Mouse (Mus musculus): ENCODE results near the gene Ackr3.

Ackr3 gene

DNA sequence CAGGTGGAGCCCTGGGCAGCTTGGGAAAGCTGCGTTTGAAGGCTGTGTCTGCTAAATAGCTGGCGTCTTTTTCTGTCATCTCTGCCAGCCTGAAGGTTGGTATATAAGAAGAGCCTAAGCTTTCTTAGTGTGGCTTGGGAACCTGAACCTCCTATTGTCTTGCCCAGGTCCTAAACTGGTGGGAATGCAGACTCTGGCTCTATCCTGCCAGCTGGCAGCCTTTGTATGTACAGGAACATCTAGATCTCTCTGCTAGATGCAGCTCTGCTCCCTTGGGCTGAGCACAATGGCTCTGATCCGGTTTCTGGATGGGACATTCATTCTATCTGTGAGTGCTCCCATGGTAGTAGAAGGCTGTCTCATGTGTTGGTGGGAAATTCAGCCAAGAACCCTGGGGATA lies 2.9 kb downstream of the Ackr3 start:
- Histone ChIP-seq H3K9me3 (ENCODE audit: low read length) (no peaks in the 10 kb centered on the region), H3K4me3 (replicated peaks; ENCODE audit: low read length) (no peak overlapping the region), H3K27me3 (ENCODE audit: insufficient read depth, low read length) (no peaks in the 10 kb centered on the region; the same call in 1 of the 2 replicates), H3K36me3 (ENCODE audit: insufficient read depth, low read length) (no peaks in the 10 kb centered on the region), H3K4me1 (replicated peaks; ENCODE audit: low read depth, low read length) (peaks cover 71% of the 10 kb centered on the region)
- TF ChIP-seq CTCF (conservative IDR thresholded peaks at IDR 0.05; ENCODE audit: low read length) (no peak), POU5F1 (IDR thresholded peaks at IDR 0.05; ENCODE audit: borderline replicate concordance, low read length) (no peak), NANOG (IDR thresholded peaks at IDR 0.05; ENCODE audit: borderline replicate concordance, low read length) (no peak)

GRCm38 (mm10) chr1:90207279-90207678 lies 3.5 kb downstream of the Ackr3 start:
- no peaks in the 10 kb centered on the region for H3K36me3 ChIP-seq (ENCODE audit: insufficient read depth, low read length)
- peaks cover 65% of the 10 kb centered on the region for H3K4me1 ChIP-seq (replicated peaks; ENCODE audit: low read depth, low read length)
- no peak overlapping the region for H3K4me3 ChIP-seq (replicated peaks; ENCODE audit: low read length)
- no peaks in the 10 kb centered on the region for H3K9me3 ChIP-seq (ENCODE audit: low read length)
- TF ChIP-seq POU5F1 (IDR thresholded peaks at IDR 0.05; ENCODE audit: borderline replicate concordance, low read length) (no peak), NANOG (IDR thresholded peaks at IDR 0.05; ENCODE audit: borderline replicate concordance, low read length) (no peak), CTCF (conservative IDR thresholded peaks at IDR 0.05; ENCODE audit: low read length) (no peak)
- H3K27me3 ChIP-seq (ENCODE audit: insufficient read depth, low read length) = no peaks in the 10 kb centered on the region; the same call in 1 of the 2 replicates

DNA sequence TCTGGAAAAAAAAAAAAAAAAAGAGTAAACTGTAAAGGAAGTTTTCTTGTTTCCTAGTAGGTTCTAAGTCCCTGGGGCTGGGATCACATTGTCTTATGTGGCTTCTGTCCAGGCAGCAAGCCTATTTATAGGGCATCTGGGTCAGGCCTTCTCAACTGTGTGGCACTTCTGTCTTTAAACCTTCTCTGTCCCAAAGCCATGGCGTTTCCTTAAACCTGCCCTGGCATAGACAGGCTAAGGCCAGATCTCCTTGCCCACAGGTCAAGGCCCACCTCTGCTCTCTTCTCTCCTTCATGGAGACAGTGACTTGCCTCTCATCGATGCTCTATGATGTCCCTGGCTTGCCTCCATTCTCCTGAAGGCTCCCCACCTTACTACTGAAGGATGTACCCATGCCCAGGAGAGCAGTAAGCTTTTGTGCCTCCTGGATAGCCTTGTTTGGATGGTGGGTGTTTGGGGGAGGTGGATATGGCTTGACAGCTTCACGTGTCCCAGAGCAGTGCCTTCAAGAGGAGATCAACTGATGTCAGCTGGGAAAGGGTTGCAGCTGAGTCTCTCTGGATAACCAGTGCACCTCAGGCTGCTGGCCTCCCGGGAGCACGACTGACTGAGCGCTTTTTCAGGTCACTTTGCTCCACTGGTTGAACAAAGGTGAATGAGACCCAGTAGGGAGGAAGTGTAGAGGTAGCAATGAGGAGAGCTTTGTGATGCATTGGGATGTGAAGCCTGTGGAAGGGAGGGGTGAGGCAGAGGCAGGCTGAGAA lies 4.1 kb downstream of the Ackr3 start:
- TF ChIP-seq POU5F1 (IDR thresholded peaks at IDR 0.05; ENCODE audit: borderline replicate concordance, low read length) (no peak), CTCF (conservative IDR thresholded peaks at IDR 0.05; ENCODE audit: low read length) (no peak), NANOG (IDR thresholded peaks at IDR 0.05; ENCODE audit: borderline replicate concordance, low read length) (no peak)
- Histone ChIP-seq H3K27me3 (ENCODE audit: insufficient read depth, low read length) (no peaks in the 10 kb centered on the region; the same call in 1 of the 2 replicates), H3K4me1 (replicated peaks; ENCODE audit: low read depth, low read length) (peaks cover 63% of the 10 kb centered on the region), H3K4me3 (replicated peaks; ENCODE audit: low read length) (no peak overlapping the region), H3K9me3 (ENCODE audit: low read length) (no peaks in the 10 kb centered on the region), H3K36me3 (ENCODE audit: insufficient read depth, low read length) (no peaks in the 10 kb centered on the region)

DNA sequence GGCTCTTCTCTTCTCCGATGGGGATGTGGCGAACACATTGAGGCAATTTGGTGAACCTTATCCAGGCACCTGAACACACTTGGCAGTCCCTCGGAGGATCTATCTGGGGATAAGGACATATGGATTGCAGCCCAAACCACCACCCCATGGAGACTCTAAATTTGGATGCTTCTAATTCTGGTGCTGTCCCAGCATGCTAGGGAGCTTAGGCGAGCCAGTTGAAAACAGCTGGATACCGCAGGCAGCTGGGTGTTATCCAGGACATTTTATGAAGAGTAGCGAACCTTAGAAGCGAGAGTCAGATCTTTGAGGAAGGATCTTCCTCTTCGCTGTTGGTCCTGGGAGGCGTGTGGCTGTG lies 4.7 kb downstream of the Ackr3 start:
- TF ChIP-seq CTCF (conservative IDR thresholded peaks at IDR 0.05; ENCODE audit: low read length) (no peak), POU5F1 (IDR thresholded peaks at IDR 0.05; ENCODE audit: borderline replicate concordance, low read length) (no peak), NANOG (IDR thresholded peaks at IDR 0.05; ENCODE audit: borderline replicate concordance, low read length) (no peak)
- Histone ChIP-seq H3K4me3 (replicated peaks; ENCODE audit: low read length) (no peak overlapping the region), H3K9me3 (ENCODE audit: low read length) (no peaks in the 10 kb centered on the region), H3K27me3 (ENCODE audit: insufficient read depth, low read length) (no peaks in the 10 kb centered on the region; the same call in 1 of the 2 replicates), H3K36me3 (ENCODE audit: insufficient read depth, low read length) (0 out of 2 replicates have a peak, but pooled peaks cover 2% of the 10 kb centered on the region), H3K4me1 (replicated peaks; ENCODE audit: low read depth, low read length) (peaks cover 57% of the 10 kb centered on the region)

GRCm38 (mm10) chr1:90209069-90209468 lies 5.3 kb downstream of the Ackr3 start:
- Histone ChIP-seq H3K9me3 (ENCODE audit: low read length) (peaks cover 1% of the 10 kb centered on the region; the same call in 1 of the 2 replicates), H3K27me3 (ENCODE audit: insufficient read depth, low read length) (no peaks in the 10 kb centered on the region; the same call in 1 of the 2 replicates), H3K4me1 (replicated peaks; ENCODE audit: low read depth, low read length) (peaks cover 53% of the 10 kb centered on the region), H3K36me3 (ENCODE audit: insufficient read depth, low read length) (peaks cover 8% of the 10 kb centered on the region), H3K4me3 (replicated peaks; ENCODE audit: low read length) (no peak overlapping the region)
- no peak for TF ChIP-seq CTCF (conservative IDR thresholded peaks at IDR 0.05; ENCODE audit: low read length)

DNA sequence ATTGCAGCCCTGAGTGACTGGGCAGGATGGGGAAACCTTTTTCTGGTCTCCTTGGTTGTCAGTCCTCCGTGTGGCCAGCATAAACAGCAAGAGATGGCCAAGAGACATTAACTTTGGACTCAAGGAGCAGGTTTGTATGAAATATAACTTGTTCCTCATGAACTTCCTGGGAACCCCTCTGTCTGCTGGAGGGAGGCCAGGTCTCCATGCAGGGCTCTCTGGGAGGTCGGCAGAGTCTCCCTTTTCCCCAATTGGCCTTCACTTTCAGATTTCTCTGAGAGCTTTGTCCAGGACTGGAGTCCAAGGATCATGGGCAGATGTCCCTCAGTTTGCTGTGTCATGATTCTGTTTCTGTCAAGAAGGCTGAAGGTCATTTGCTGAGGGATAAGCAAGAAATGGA lies 6.0 kb downstream of the Ackr3 start:
- Histone ChIP-seq H3K27me3 (ENCODE audit: insufficient read depth, low read length) (no peaks in the 10 kb centered on the region; the same call in 1 of the 2 replicates), H3K4me3 (replicated peaks; ENCODE audit: low read length) (no peak overlapping the region), H3K36me3 (ENCODE audit: insufficient read depth, low read length) (peaks cover 15% of the 10 kb centered on the region), H3K4me1 (replicated peaks; ENCODE audit: low read depth, low read length) (peaks cover 46% of the 10 kb centered on the region), H3K9me3 (ENCODE audit: low read length) (peaks cover 6% of the 10 kb centered on the region; the same call in 1 of the 2 replicates)
- no peak for TF ChIP-seq CTCF (conservative IDR thresholded peaks at IDR 0.05; ENCODE audit: low read length)

GRCm38 (mm10) chr1:90210346-90210745 lies 6.6 kb downstream of the Ackr3 start:
- Histone ChIP-seq H3K9me3 (ENCODE audit: low read length) (peaks cover 6% of the 10 kb centered on the region; the same call in 1 of the 2 replicates), H3K4me1 (replicated peaks; ENCODE audit: low read depth, low read length) (peaks cover 40% of the 10 kb centered on the region), H3K27me3 (ENCODE audit: insufficient read depth, low read length) (no peaks in the 10 kb centered on the region; the same call in 1 of the 2 replicates), H3K4me3 (replicated peaks; ENCODE audit: low read length) (no peak overlapping the region), H3K36me3 (ENCODE audit: insufficient read depth, low read length) (peaks cover 18% of the 10 kb centered on the region)
- TF ChIP-seq POU5F1 (IDR thresholded peaks at IDR 0.05; ENCODE audit: borderline replicate concordance, low read length) = no peak
- no peak for TF ChIP-seq CTCF (conservative IDR thresholded peaks at IDR 0.05; ENCODE audit: low read length)
- no peak for TF ChIP-seq NANOG (IDR thresholded peaks at IDR 0.05; ENCODE audit: borderline replicate concordance, low read length)

GRCm38 (mm10) chr1:90210761-90211160 lies 7.0 kb downstream of the Ackr3 start:
- no peak for TF ChIP-seq POU5F1 (IDR thresholded peaks at IDR 0.05; ENCODE audit: borderline replicate concordance, low read length)

GRCm38 (mm10) chr1:90212376-90212775 lies 8.6 kb downstream of the Ackr3 start:
- Histone ChIP-seq H3K9me3 (ENCODE audit: low read length) (peaks cover 6% of the 10 kb centered on the region; the same call in 1 of the 2 replicates), H3K4me1 (replicated peaks; ENCODE audit: low read depth, low read length) (peaks cover 30% of the 10 kb centered on the region), H3K4me3 (replicated peaks; ENCODE audit: low read length) (no peak overlapping the region), H3K36me3 (ENCODE audit: insufficient read depth, low read length) (peaks cover 18% of the 10 kb centered on the region), H3K27me3 (ENCODE audit: insufficient read depth, low read length) (0 out of 2 replicates have a peak, but pooled peaks cover under 1% of the 10 kb centered on the region)
- TF ChIP-seq POU5F1 (IDR thresholded peaks at IDR 0.05; ENCODE audit: borderline replicate concordance, low read length) = no peak
- no peak for TF ChIP-seq CTCF (conservative IDR thresholded peaks at IDR 0.05; ENCODE audit: low read length)
- TF ChIP-seq NANOG (IDR thresholded peaks at IDR 0.05; ENCODE audit: borderline replicate concordance, low read length) = no peak

More at GRCm38 (mm10) chr1:90210761-90211160, 7.0 kb downstream of the Ackr3 start:
- Histone ChIP-seq H3K27me3 (ENCODE audit: insufficient read depth, low read length) (no peaks in the 10 kb centered on the region; the same call in 1 of the 2 replicates), H3K36me3 (ENCODE audit: insufficient read depth, low read length) (peaks cover 18% of the 10 kb centered on the region), H3K4me1 (replicated peaks; ENCODE audit: low read depth, low read length) (peaks cover 36% of the 10 kb centered on the region), H3K4me3 (replicated peaks; ENCODE audit: low read length) (no peak overlapping the region), H3K9me3 (ENCODE audit: low read length) (peaks cover 6% of the 10 kb centered on the region; the same call in 1 of the 2 replicates)

All from E14TG2a.4 (cell line).